Mouse (Mus musculus): ENCODE results near the gene Phf19. TPM values are rescaled to one million over a fixed set of nuclear protein-coding genes. Genes with fewer than 3 reads are reported as not detected.

Gene Phf19
- polyA plus RNA-seq, 1 experiment from 2014 or later, result 0.32 TPM

DNA sequence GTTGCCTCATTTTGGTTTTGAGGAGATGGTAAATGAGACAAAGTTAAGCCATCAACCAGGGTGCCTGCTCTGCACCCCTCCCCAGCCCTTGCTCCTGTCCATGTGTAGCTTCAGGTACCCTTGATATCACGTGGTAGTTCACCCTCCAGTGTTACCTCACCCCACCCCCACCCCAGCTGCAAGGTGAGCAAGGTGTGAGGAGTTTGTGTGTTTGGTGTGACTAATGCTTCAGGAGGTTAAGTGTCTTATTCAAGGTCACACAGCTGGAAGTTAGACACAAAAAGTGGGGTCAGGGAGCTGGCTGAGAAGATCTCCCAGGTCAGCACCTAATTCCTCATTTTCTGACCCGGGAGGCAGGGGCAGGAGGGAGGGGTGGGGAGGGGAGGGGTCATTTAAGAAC is 8.9 kb upstream of the Phf19 start:
- Histone ChIP-seq H3K4me1 (ENCODE audit: control insufficient read depth, insufficient read depth, low read length) (peaks cover 3% of the 10 kb centered on the region; the same call in 1 of the 2 replicates), H3K4me2 (ENCODE audit: low read depth, severe bottlenecking) (no peak overlapping the region), H3K36me3 (ENCODE audit: control insufficient read depth, insufficient read depth, low read length) (no peaks in the 10 kb centered on the region), H3K27me3 (ENCODE audit: control insufficient read depth, insufficient read depth, low read length) (0 out of 2 replicates have a peak, but pooled peaks cover 6% of the 10 kb centered on the region), H3K4me3 (ENCODE audit: low read depth, low read length) (no peak overlapping the region), H3K9me3 (ENCODE audit: control insufficient read depth, low read length) (no peaks in the 10 kb centered on the region), H3K9ac (ENCODE audit: low read length) (no peak overlapping the region), H3K27ac (replicated peaks; ENCODE audit: low read depth, low read length) (no peak overlapping the region)
- DNase-seq (ENCODE audit: low spot score) (no peak), ATAC-seq (ENCODE audit: insufficient number of reproducible peaks, low FRiP score, low TSS enrichment, low read depth) (no peak)
- 14% methylated on average over 2 of the region's 2 CpGs for WGBS

DNA sequence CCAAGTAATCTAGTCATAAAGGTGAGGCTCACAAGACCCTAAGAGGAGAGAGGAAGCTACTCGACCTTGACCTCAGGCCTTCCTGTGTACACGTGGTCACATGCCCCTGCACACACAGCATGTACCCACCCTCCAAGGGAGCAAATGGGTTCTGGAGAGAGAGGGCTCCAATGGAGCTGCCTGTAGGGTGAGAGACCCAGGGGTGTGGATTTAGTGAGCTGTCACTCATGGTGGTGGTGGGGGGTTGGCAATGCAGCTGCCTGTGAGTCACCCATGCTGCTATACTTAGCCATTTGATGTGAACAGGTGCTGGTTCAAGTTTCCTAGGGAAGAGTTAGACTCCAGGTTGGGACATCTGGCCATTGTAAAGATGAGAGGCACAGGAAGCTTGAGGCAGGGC is 6.3 kb upstream of the Phf19 start:
- Histone ChIP-seq H3K27me3 (ENCODE audit: control insufficient read depth, insufficient read depth, low read length) (peaks cover 12% of the 10 kb centered on the region), H3K9me3 (ENCODE audit: control insufficient read depth, low read length) (no peaks in the 10 kb centered on the region), H3K36me3 (ENCODE audit: control insufficient read depth, insufficient read depth, low read length) (no peaks in the 10 kb centered on the region), H3K9ac (ENCODE audit: low read length) (no peak overlapping the region), H3K4me3 (ENCODE audit: low read depth, low read length) (no peak overlapping the region), H3K27ac (replicated peaks; ENCODE audit: low read depth, low read length) (no peak overlapping the region), H3K4me2 (ENCODE audit: low read depth, severe bottlenecking) (no peak overlapping the region), H3K4me1 (ENCODE audit: control insufficient read depth, insufficient read depth, low read length) (no peaks in the 10 kb centered on the region)
- DNase-seq (ENCODE audit: low spot score) (no peak), ATAC-seq (ENCODE audit: insufficient number of reproducible peaks, low FRiP score, low TSS enrichment, low read depth) (no peak)
- WGBS, result 48% methylated on average over 2 of the region's 2 CpGs

DNA sequence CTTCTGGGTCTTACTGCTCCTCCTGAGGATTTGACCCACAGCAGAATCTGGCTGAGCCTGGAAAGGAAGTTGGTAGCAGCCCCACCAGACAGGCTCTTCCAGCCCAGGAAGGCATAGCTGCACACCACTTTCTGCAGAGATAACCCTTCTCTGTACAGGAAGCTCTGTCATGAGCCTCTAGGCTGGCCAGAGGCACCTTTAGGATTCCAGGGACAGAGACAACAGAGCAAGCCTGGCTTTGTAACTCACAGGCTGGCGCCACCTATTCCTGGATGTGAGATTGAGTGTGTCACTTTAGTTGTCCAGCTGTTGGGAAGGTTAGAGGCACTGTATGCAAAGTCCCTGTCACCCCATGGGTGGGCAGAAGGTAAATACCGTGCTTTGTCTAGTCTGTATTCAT is 1.3 kb upstream of the Phf19 start:
- Histone ChIP-seq H3K4me3 (ENCODE audit: low read depth, low read length) (no peak overlapping the region), H3K36me3 (ENCODE audit: control insufficient read depth, insufficient read depth, low read length) (no peaks in the 10 kb centered on the region), H3K4me1 (ENCODE audit: control insufficient read depth, insufficient read depth, low read length) (peaks cover 6% of the 10 kb centered on the region), H3K27ac (replicated peaks; ENCODE audit: low read depth, low read length) (no peak overlapping the region), H3K27me3 (ENCODE audit: control insufficient read depth, insufficient read depth, low read length) (peaks cover 51% of the 10 kb centered on the region), H3K4me2 (ENCODE audit: low read depth, severe bottlenecking) (no peak overlapping the region), H3K9me3 (ENCODE audit: control insufficient read depth, low read length) (no peaks in the 10 kb centered on the region), H3K9ac (ENCODE audit: low read length) (no peak overlapping the region)
- WGBS, result 47% methylated on average over 2 of the region's 2 CpGs
- ATAC-seq (ENCODE audit: insufficient number of reproducible peaks, low FRiP score, low TSS enrichment, low read depth) (no peak), DNase-seq (ENCODE audit: low spot score) (no peak)

DNA sequence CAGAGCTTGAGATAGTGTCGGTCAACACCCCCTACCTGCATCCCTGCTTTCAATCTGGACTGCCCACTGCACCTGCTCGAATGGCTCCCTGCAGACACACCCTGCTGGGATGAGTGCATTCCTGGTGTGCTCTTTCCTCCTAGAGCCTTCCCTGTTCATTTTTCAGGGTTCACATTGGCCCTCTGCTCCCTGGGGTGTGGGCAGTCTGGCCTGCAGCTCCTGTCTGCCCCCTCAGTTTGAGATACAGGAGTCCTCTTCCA is 927 bp upstream of the Phf19 start:
- peaks cover 51% of the 10 kb centered on the region for H3K27me3 ChIP-seq (ENCODE audit: control insufficient read depth, insufficient read depth, low read length)
- H3K27ac ChIP-seq (replicated peaks; ENCODE audit: low read depth, low read length), result no peak overlapping the region
- H3K4me1 ChIP-seq (ENCODE audit: control insufficient read depth, insufficient read depth, low read length), result peaks cover 6% of the 10 kb centered on the region
- H3K4me3 ChIP-seq (ENCODE audit: low read depth, low read length), result no peak overlapping the region
- no peaks in the 10 kb centered on the region for H3K9me3 ChIP-seq (ENCODE audit: control insufficient read depth, low read length)
- H3K9ac ChIP-seq (ENCODE audit: low read length), result no peak overlapping the region
- no peak overlapping the region; the same call in 1 of the 2 replicates for H3K4me2 ChIP-seq (ENCODE audit: low read depth, severe bottlenecking)
- no peak for ATAC-seq (ENCODE audit: insufficient number of reproducible peaks, low FRiP score, low TSS enrichment, low read depth)
- DNase-seq (ENCODE audit: low spot score), result no peak
- H3K36me3 ChIP-seq (ENCODE audit: control insufficient read depth, insufficient read depth, low read length), result no peaks in the 10 kb centered on the region
- 18% methylated on average over 2 of the region's 2 CpGs for WGBS

DNA sequence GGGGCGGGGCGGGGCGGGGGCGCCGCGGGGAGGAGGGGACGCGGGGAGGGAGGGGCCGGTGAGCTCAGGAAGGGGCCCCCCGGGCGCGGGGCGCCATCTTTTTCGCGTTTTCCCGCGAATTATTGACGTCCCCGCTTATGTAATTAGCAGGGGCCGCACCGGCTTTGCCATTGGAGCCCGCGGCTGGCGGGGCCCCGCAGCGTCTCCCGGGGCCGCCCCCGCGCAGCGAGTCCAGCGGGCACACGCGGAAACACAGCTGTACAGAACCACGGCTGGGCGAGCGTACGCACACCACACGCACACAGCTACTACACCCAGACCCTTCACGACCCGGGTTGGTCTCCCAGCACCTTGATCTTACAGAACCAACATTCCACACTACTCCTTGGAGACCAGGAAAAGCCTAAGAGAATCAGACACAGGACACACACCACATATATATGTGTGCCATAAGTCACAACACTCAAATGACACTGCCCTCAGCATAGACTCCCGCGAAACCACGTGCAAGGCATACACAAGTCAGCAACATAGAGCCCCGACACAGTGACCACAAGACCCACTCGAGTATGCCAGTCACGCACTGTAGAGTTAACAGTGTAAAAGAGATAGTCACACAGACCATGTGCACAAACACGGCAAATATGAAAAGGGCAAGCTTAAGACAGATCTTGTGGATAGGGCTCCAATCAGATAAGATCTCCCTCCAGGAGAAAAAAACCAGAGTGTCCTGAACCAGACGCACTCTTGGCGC is 420 bp upstream of the Phf19 start:
- no peaks in the 10 kb centered on the region for H3K36me3 ChIP-seq (ENCODE audit: control insufficient read depth, insufficient read depth, low read length)
- H3K4me2 ChIP-seq (ENCODE audit: low read depth, severe bottlenecking), result peak overlapping the region; percentile 89
- H3K4me3 ChIP-seq (ENCODE audit: low read depth, low read length), result peak overlapping the region; percentile 46
- H3K9me3 ChIP-seq (ENCODE audit: control insufficient read depth, low read length), result no peaks in the 10 kb centered on the region
- 4% methylated on average over 47 of the region's 50 CpGs for WGBS
- peak overlapping the region; percentile 34; the same call in 1 of the 2 replicates for H3K9ac ChIP-seq (ENCODE audit: low read length)
- peaks cover 51% of the 10 kb centered on the region for H3K27me3 ChIP-seq (ENCODE audit: control insufficient read depth, insufficient read depth, low read length)
- no peak overlapping the region for H3K27ac ChIP-seq (replicated peaks; ENCODE audit: low read depth, low read length)
- ATAC-seq (ENCODE audit: insufficient number of reproducible peaks, low FRiP score, low TSS enrichment, low read depth) (no peak), DNase-seq (ENCODE audit: low spot score) (peak; percentile 35)
- H3K4me1 ChIP-seq (ENCODE audit: control insufficient read depth, insufficient read depth, low read length), result peaks cover 6% of the 10 kb centered on the region

DNA sequence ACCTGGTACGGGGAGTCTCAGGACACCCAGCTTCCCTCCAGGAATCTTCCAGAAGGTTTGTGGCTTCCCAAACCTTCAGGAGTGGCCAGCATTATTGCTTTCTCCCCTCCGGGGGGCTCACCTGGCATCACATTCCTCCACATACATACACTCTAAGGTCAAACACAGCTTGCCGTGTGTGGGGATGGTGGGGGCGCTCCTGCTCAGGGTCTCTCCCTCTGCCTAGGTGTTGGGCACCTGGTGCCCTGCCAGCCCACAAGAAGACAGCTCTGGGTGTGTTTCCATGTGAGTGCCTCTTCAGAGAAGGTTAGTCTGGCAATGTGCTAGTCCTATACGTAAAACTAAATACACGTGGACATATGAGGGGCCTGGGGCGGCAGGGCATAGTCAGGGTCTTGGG is 1.2 kb downstream of the Phf19 start:
- Histone ChIP-seq H3K4me1 (ENCODE audit: control insufficient read depth, insufficient read depth, low read length) (peaks cover 6% of the 10 kb centered on the region), H3K4me3 (ENCODE audit: low read depth, low read length) (no peak overlapping the region), H3K4me2 (ENCODE audit: low read depth, severe bottlenecking) (peak overlapping the region; percentile 89), H3K27me3 (ENCODE audit: control insufficient read depth, insufficient read depth, low read length) (peaks cover 48% of the 10 kb centered on the region), H3K27ac (replicated peaks; ENCODE audit: low read depth, low read length) (no peak overlapping the region), H3K9me3 (ENCODE audit: control insufficient read depth, low read length) (no peaks in the 10 kb centered on the region), H3K9ac (ENCODE audit: low read length) (no peak overlapping the region), H3K36me3 (ENCODE audit: control insufficient read depth, insufficient read depth, low read length) (no peaks in the 10 kb centered on the region)
- ATAC-seq (ENCODE audit: insufficient number of reproducible peaks, low FRiP score, low TSS enrichment, low read depth) (no peak), DNase-seq (ENCODE audit: low spot score) (no peak)
- 28% methylated on average over 7 of the region's 7 CpGs for WGBS

DNA sequence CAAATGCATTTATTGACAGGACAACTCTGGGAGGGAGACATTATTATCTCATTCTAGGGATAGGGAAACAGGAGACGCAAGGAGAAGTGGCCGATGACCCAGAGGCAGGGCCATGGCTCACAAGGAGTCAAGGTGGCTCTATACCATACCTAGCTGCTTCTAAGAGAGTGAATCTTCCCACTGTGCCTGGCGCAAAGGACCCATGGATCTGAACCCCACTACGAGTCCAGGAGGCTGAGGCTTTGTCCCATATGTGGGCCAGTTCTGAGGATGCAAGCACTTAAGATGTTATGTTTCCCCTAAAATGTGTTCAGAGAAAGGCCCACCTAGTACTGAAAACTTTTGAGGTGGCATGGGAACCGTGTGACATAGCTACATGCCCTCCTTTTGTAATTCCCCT is 2.0 kb downstream of the Phf19 start:
- no peaks in the 10 kb centered on the region for H3K9me3 ChIP-seq (ENCODE audit: control insufficient read depth, low read length)
- no peaks in the 10 kb centered on the region for H3K36me3 ChIP-seq (ENCODE audit: control insufficient read depth, insufficient read depth, low read length)
- H3K27ac ChIP-seq (replicated peaks; ENCODE audit: low read depth, low read length), result no peak overlapping the region
- WGBS, result 79% methylated on average over 5 of the region's 5 CpGs
- no peak overlapping the region for H3K4me2 ChIP-seq (ENCODE audit: low read depth, severe bottlenecking)
- no peak overlapping the region for H3K9ac ChIP-seq (ENCODE audit: low read length)
- H3K4me1 ChIP-seq (ENCODE audit: control insufficient read depth, insufficient read depth, low read length), result peaks cover 6% of the 10 kb centered on the region
- no peak overlapping the region for H3K4me3 ChIP-seq (ENCODE audit: low read depth, low read length)
- DNase-seq (ENCODE audit: low spot score), result no peak
- peaks cover 48% of the 10 kb centered on the region for H3K27me3 ChIP-seq (ENCODE audit: control insufficient read depth, insufficient read depth, low read length)
- no peak for ATAC-seq (ENCODE audit: insufficient number of reproducible peaks, low FRiP score, low TSS enrichment, low read depth)

DNA sequence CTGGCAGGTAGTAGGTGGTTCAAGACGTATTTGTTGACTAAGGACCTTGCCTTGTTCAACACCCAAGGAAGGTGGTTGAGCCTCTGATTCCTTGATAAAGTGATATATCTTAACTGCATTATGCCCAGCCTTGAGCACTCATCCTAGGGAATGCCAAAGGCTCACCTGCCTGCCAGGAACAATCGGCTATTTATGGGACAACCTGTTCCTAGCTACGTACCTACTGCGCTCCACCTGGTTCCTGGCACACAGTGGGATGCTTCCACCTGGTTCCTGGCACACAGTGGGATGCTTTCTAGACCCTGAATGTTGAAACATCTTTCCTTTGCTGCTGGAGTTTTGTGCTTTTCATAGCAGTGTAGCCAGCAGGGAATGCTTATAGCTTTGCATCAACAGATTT is 4.1 kb downstream of the Phf19 start:
- H3K27me3 ChIP-seq (ENCODE audit: control insufficient read depth, insufficient read depth, low read length), result peaks cover 44% of the 10 kb centered on the region
- H3K9ac ChIP-seq (ENCODE audit: low read length), result no peak overlapping the region
- WGBS, result 88% methylated on average over 4 of the region's 4 CpGs
- H3K4me2 ChIP-seq (ENCODE audit: low read depth, severe bottlenecking), result no peak overlapping the region
- no peak for DNase-seq (ENCODE audit: low spot score)
- H3K4me3 ChIP-seq (ENCODE audit: low read depth, low read length), result no peak overlapping the region
- H3K4me1 ChIP-seq (ENCODE audit: control insufficient read depth, insufficient read depth, low read length), result peaks cover 9% of the 10 kb centered on the region
- no peak overlapping the region for H3K27ac ChIP-seq (replicated peaks; ENCODE audit: low read depth, low read length)
- H3K9me3 ChIP-seq (ENCODE audit: control insufficient read depth, low read length), result no peaks in the 10 kb centered on the region
- H3K36me3 ChIP-seq (ENCODE audit: control insufficient read depth, insufficient read depth, low read length), result no peaks in the 10 kb centered on the region
- no peak for ATAC-seq (ENCODE audit: insufficient number of reproducible peaks, low FRiP score, low TSS enrichment, low read depth)
